Mouse (Mus musculus): Measurements from ENCODE around the gene Ulk2.

Gene Ulk2

DNA sequence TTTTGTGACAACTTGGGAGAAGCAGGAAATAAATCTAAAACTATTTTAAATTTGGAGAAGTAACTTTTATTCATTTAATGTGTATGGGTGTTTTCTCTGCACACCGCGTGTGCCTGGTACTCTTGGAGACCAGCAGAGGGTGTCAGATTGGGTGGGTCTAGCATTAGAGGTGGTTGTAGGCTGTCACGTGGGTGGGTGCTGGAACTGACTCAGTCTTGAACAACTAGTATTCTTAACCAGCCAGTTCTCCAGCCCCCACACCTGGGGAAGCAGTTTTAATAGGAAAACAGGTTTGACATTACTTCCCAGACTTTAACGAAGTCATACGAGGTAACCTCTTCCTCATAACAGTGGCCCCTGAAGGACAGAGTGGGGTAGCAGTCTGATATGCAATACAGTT lies 94.4 kb downstream of the Ulk2 start:
- no peak for DNase-seq (ENCODE audit: low spot score)

DNA sequence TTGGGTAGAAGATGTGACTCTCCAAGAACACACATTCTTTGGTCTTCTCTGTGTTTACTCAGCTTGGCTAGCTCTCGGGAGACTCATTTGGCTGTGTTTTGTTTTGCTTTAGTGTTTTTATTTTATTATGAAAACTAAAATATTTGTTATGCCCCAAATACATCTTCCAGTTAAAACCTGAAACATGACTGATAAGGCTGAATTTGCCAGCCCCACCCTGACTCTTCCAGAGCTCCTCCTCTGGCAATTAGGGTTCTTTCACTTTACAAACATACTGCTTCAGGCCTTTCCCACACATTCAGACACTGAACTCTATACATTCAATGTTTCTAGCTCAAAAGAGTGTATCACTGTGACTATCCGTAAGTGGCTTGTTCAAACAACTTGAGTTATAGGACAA lies 97.7 kb downstream of the Ulk2 start:
- no peak for DNase-seq (ENCODE audit: low spot score)

- no peak for DNase-seq (ENCODE audit: low spot score)
Observed at GRCm38 (mm10) chr11:61751612-61752011, 103.3 kb downstream of the Ulk2 start.

GRCm38 (mm10) chr11:61747161-61747560 lies 107.7 kb downstream of the Ulk2 start:
- no peak for DNase-seq (ENCODE audit: low spot score)

DNA sequence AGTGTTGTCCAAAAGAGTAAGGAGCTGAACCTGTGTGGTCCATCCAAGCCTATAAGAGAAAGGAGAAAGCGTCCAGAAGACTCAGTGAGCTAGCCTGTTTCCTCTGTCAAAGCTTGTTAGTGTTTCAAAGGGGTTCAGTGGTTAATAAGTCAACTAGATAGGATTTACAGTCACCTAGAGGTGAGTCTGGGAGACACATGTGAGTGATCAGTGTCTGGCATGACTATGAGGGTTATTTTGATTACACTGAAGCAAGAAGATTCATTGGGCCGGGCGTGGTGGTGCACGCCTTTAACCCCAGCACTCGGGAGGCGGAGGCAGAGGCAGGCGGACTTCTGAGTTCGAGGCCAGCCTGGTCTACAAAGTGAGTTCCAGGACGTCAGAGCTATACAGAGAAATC lies 109.1 kb downstream of the Ulk2 start:
- DNase-seq (ENCODE audit: low spot score), result no peak

DNA sequence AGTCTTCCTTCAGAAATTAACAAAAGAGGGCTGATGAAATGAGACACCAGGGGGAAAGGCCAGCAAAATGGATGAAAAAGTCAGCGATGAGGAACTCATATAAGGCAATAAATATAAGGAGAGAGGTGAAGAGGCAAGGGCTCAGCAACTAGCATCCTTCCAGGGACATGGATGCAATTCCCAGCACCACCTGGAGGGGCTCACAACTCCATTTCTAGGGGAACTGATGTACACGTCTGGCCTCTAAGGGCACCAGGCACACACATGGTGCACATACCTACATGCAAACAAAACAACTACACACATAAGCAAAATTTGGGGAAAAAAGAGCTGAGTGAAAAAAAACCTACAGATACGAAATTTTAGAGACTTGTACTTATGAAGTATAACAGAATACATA lies 110.4 kb downstream of the Ulk2 start:
- DNase-seq (ENCODE audit: low spot score), result no peak

GRCm38 (mm10) chr11:61743768-61744167 lies 111.1 kb downstream of the Ulk2 start:
- DNase-seq (ENCODE audit: low spot score), result no peak

GRCm38 (mm10) chr11:61740500-61740899 lies 114.4 kb downstream of the Ulk2 start:
- no peak for DNase-seq (ENCODE audit: low spot score)

- no peak for DNase-seq (ENCODE audit: low spot score)
Observed at GRCm38 (mm10) chr11:61737290-61737689, 117.6 kb downstream of the Ulk2 start.

GRCm38 (mm10) chr11:61732672-61733071 lies 122.2 kb downstream of the Ulk2 start:
- DNase-seq (ENCODE audit: low spot score), result no peak

GRCm38 (mm10) chr11:61728037-61728436 lies 126.8 kb downstream of the Ulk2 start:
- no peak for DNase-seq (ENCODE audit: low spot score)

Measured in urinary bladder, postnatal 10 days (tissue).